Mouse (Mus musculus): ENCODE measurements at regions not wholly inside any gene's neighbourhood (a gene's known extent, or its start where the extent isn't known, plus 50 kb on each side); places are given as distances from the start of the nearest gene placed in this dataset.
A peak's percentile ranks its signal among the peaks of the same experiment; 100 is the strongest.
"Not testable (repeated sequence)": the region's sequence is repeated elsewhere in the genome, so short reads cannot be mapped to it uniquely, and the experiment has no call there.

- DNase-seq = no peak
Measured at GRCm38 (mm10) chr2:92664939-92665338, 65.4 kb downstream of the Chst1 start.

- DNase-seq = peak; percentile 32
Measured at GRCm38 (mm10) chr2:92667192-92667591, 67.7 kb downstream of the Chst1 start.

GRCm38 (mm10) chr2:92667756-92668155, 68.2 kb downstream of the Chst1 start:
- DNase-seq = no peak

- not testable (repeated sequence) for DNase-seq
Measured at GRCm38 (mm10) chr2:92669431-92670081, 70.0 kb downstream of the Chst1 start.

- peak; percentile 54 for DNase-seq
Measured at GRCm38 (mm10) chr2:92671586-92671985, 72.1 kb downstream of the Chst1 start.

- no peak for DNase-seq
Measured at GRCm38 (mm10) chr2:92672106-92672505, 72.6 kb downstream of the Chst1 start.

- DNase-seq = no peak
Measured at GRCm38 (mm10) chr2:92673064-92673813, 73.7 kb downstream of the Chst1 start.

- DNase-seq = no peak
Measured at GRCm38 (mm10) chr2:92673931-92674330, 74.4 kb downstream of the Chst1 start.

GRCm38 (mm10) chr2:92675247-92675646, 75.7 kb downstream of the Chst1 start:
- no peak for DNase-seq

- no peak for DNase-seq
Measured at GRCm38 (mm10) chr2:92678276-92678930, 78.9 kb downstream of the Chst1 start.

GRCm38 (mm10) chr2:92678999-92679704, 79.6 kb downstream of the Chst1 start:
- no peak for DNase-seq

GRCm38 (mm10) chr2:92682256-92682655, 82.7 kb downstream of the Chst1 start:
- no peak for DNase-seq

- peak; percentile 9 for DNase-seq
Measured at GRCm38 (mm10) chr2:92687702-92688101, 88.2 kb downstream of the Chst1 start.

- no peak for DNase-seq
Measured at GRCm38 (mm10) chr2:92689203-92689602, 89.7 kb downstream of the Chst1 start.

GRCm38 (mm10) chr2:92690304-92690703, 90.8 kb downstream of the Chst1 start:
- no peak for DNase-seq

GRCm38 (mm10) chr2:92691438-92691837, 91.9 kb downstream of the Chst1 start:
- DNase-seq = no peak

- DNase-seq = no peak
Measured at GRCm38 (mm10) chr2:92692623-92693022, 93.1 kb downstream of the Chst1 start.

- no peak for DNase-seq
Measured at GRCm38 (mm10) chr2:92693024-92693423, 93.5 kb downstream of the Chst1 start.

GRCm38 (mm10) chr2:92694797-92695196, 95.3 kb downstream of the Chst1 start:
- no peak for DNase-seq

- DNase-seq = no peak
Measured at GRCm38 (mm10) chr2:92695869-92696268, 96.4 kb downstream of the Chst1 start.

- no peak for DNase-seq
Measured at GRCm38 (mm10) chr2:92697721-92698120, 98.2 kb downstream of the Chst1 start.

- DNase-seq = no peak
Measured at GRCm38 (mm10) chr2:92699360-92699759, 99.9 kb downstream of the Chst1 start.

- no peak for DNase-seq
Measured at GRCm38 (mm10) chr2:92704035-92704434, 104.5 kb downstream of the Chst1 start.
